Mouse (Mus musculus) retina, embryonic 14.5 days (tissue): ENCODE data around the gene Trappc10.
A peak's percentile ranks its signal among the peaks of the same experiment; 100 is the strongest.

Source experiments
- DNase-seq: peaks from one replicate; pipeline ENCODE4 v3.0.0-alpha.2; 2015; ENCODE audit warnings: low spot score

Trappc10 gene

GRCm38 (mm10) chr10:78244438-78245224 lies at the start of gene Trappc10:
Gene Trappc10, minus strand, starts transcription at chr10:78244641.
- peak; percentile 91 for DNase-seq

- DNase-seq = no peak
These were observed 49.1 kb upstream of the Trappc10 start for GRCm38 (mm10) chr10:78293576-78293975.

GRCm38 (mm10) chr10:78292381-78292780 lies 47.9 kb upstream of the Trappc10 start:
- no peak for DNase-seq

- no peak for DNase-seq
These were observed 46.5 kb upstream of the Trappc10 start for GRCm38 (mm10) chr10:78290730-78291535.

- DNase-seq = no peak
These were observed 44.5 kb upstream of the Trappc10 start for GRCm38 (mm10) chr10:78288896-78289295.

- DNase-seq = no peak
These were observed 43.7 kb upstream of the Trappc10 start for GRCm38 (mm10) chr10:78288135-78288534.

GRCm38 (mm10) chr10:78287465-78288132 lies 43.2 kb upstream of the Trappc10 start:
- no peak for DNase-seq

- DNase-seq = no peak
These were observed 41.5 kb upstream of the Trappc10 start for GRCm38 (mm10) chr10:78285959-78286358.

GRCm38 (mm10) chr10:78285409-78285808 lies 41.0 kb upstream of the Trappc10 start:
- DNase-seq = no peak

GRCm38 (mm10) chr10:78284812-78285211 lies 40.4 kb upstream of the Trappc10 start:
- no peak for DNase-seq

GRCm38 (mm10) chr10:78282411-78282810 lies 38.0 kb upstream of the Trappc10 start:
- no peak for DNase-seq

- no peak for DNase-seq
These were observed 36.0 kb upstream of the Trappc10 start for GRCm38 (mm10) chr10:78280486-78280885.

GRCm38 (mm10) chr10:78279210-78279609 lies 34.8 kb upstream of the Trappc10 start:
- peak; percentile 81 for DNase-seq

- no peak for DNase-seq
These were observed 33.4 kb upstream of the Trappc10 start for GRCm38 (mm10) chr10:78277835-78278234.

- no peak for DNase-seq
These were observed 31.8 kb upstream of the Trappc10 start for GRCm38 (mm10) chr10:78276242-78276641.

- no peak for DNase-seq
These were observed 28.5 kb upstream of the Trappc10 start for GRCm38 (mm10) chr10:78272932-78273331.

GRCm38 (mm10) chr10:78265881-78266280 lies 21.4 kb upstream of the Trappc10 start:
- no peak for DNase-seq

GRCm38 (mm10) chr10:78264735-78265134 lies 20.3 kb upstream of the Trappc10 start:
- no peak for DNase-seq

GRCm38 (mm10) chr10:78260916-78261650 lies 16.6 kb upstream of the Trappc10 start:
- no peak for DNase-seq

GRCm38 (mm10) chr10:78260322-78260721 lies 15.9 kb upstream of the Trappc10 start:
- DNase-seq = no peak

- DNase-seq = no peak
These were observed 15.3 kb upstream of the Trappc10 start for GRCm38 (mm10) chr10:78259702-78260101.

GRCm38 (mm10) chr10:78259230-78259629 lies 14.8 kb upstream of the Trappc10 start:
- DNase-seq = no peak
